Mouse (Mus musculus) midbrain, embryonic 13.5 days (tissue): ENCODE results near the gene Rreb1. TPM values are rescaled to one million over a fixed set of nuclear protein-coding genes. Genes with fewer than 3 reads are reported as not detected.

Source experiments
- ATAC-seq: fragments of 200-750 bp; cut with Nextera tagmentation; 2 replicates; pipeline ENCODE4 v1.8.0; 2017; ENCODE audit warnings: mild to moderate bottlenecking, moderate TSS enrichment, moderate library complexity
- H3K27ac ChIP-seq: fragments of 300-500 bp; sonication (generic); 2 replicates; pipeline ENCODE4 v1.5.1; 2015; ENCODE audit warnings: inconsistent platforms, mild to moderate bottlenecking, moderate library complexity
- H3K27me3 ChIP-seq: fragments of 300-500 bp; sonication (generic); 2 replicates; pipeline ENCODE4 v1.6.1; 2015; ENCODE audit warnings: mild to moderate bottlenecking, inconsistent platforms
- H3K36me3 ChIP-seq: fragments of 300-500 bp; sonication (generic); 2 replicates; pipeline ENCODE4 v1.6.1; 2015; ENCODE audit warnings: mild to moderate bottlenecking, inconsistent platforms
- H3K4me1 ChIP-seq: fragments of 300-500 bp; sonication (generic); replicated peaks from 2 replicates; pipeline ENCODE4 v1.6.1; 2015; ENCODE audit warnings: inconsistent platforms
- H3K4me2 ChIP-seq: fragments of 300-500 bp; sonication (generic); replicated peaks from 2 replicates; pipeline ENCODE4 v1.6.1; 2015; ENCODE audit warnings: moderate library complexity, mild to moderate bottlenecking, inconsistent platforms
- H3K4me3 ChIP-seq: fragments of 300-500 bp; sonication (generic); replicated peaks from 2 replicates; pipeline ENCODE4 v1.5.1; 2015; ENCODE audit warnings: mild to moderate bottlenecking, inconsistent platforms
- H3K9ac ChIP-seq: fragments of 300-500 bp; sonication (generic); replicated peaks from 2 replicates; pipeline ENCODE4 v1.6.1; 2015; ENCODE audit warnings: mild to moderate bottlenecking, inconsistent platforms
- H3K9me3 ChIP-seq: fragments of 300-500 bp; sonication (generic); 2 replicates; pipeline ENCODE4 v1.6.1; 2016; ENCODE audit warnings: mild to moderate bottlenecking, inconsistent platforms
- WGBS: fragments of 180-500 bp; shearing (Covaris S2); methylation state at CpG from one replicate; pipeline ENCODE4 v1.1.7; 2015; 5-methylcytosine and 5-hydroxymethylcytosine counted together
- polyA plus RNA-seq: library from polyadenylated mRNA; unstranded; fragments of >200 nt; fragmentation: Nextera tagmentation; extraction: Ambion mirVana; gene quantifications from 2 replicates; pipeline ENCODE4 v1.2.1, GENCODE M21; 2015

The Rreb1 gene
- polyA plus RNA-seq, 1 experiment from 2014 or later, result 2.7 TPM

GRCm38 (mm10) chr13:37783676-37784075 lies 5.5 kb downstream of the Rreb1 start:
- Histone ChIP-seq H3K36me3 (no peaks in the 10 kb centered on the region), H3K9ac (no peak overlapping the region), H3K9me3 (no peaks in the 10 kb centered on the region), H3K4me2 (no peak overlapping the region), H3K4me3 (no peak overlapping the region), H3K27ac (no peak overlapping the region), H3K27me3 (peaks cover 21% of the 10 kb centered on the region), H3K4me1 (peaks cover 8% of the 10 kb centered on the region)
- 93% methylated on average over 6 of the region's 6 CpGs for WGBS
- ATAC-seq, result no peak

- no peak overlapping the region for H3K4me2 ChIP-seq
- no peaks in the 10 kb centered on the region for H3K9me3 ChIP-seq
- H3K9ac ChIP-seq, result no peak overlapping the region
- H3K27ac ChIP-seq, result no peak overlapping the region
- WGBS, result 87% methylated on average over 7 of the region's 7 CpGs
- no peak for ATAC-seq
- H3K27me3 ChIP-seq, result peaks cover 15% of the 10 kb centered on the region
- H3K4me3 ChIP-seq, result no peak overlapping the region
- H3K4me1 ChIP-seq, result peaks cover 3% of the 10 kb centered on the region
- no peaks in the 10 kb centered on the region for H3K36me3 ChIP-seq
Measured at GRCm38 (mm10) chr13:37784226-37784625, 6.0 kb downstream of the Rreb1 start.

GRCm38 (mm10) chr13:37792739-37793336 lies 14.6 kb downstream of the Rreb1 start:
- Histone ChIP-seq H3K9me3 (no peaks in the 10 kb centered on the region), H3K9ac (no peak overlapping the region), H3K4me1 (no peaks in the 10 kb centered on the region), H3K36me3 (no peaks in the 10 kb centered on the region), H3K27me3 (no peaks in the 10 kb centered on the region), H3K4me2 (no peak overlapping the region), H3K4me3 (no peak overlapping the region), H3K27ac (no peak overlapping the region)
- WGBS, result 91% methylated on average over 11 of the region's 11 CpGs
- no peak for ATAC-seq

GRCm38 (mm10) chr13:37798811-37799210 lies 20.6 kb downstream of the Rreb1 start:
- no peak overlapping the region for H3K4me3 ChIP-seq
- no peak overlapping the region for H3K9ac ChIP-seq
- WGBS, result 95% methylated on average over 8 of the region's 8 CpGs
- H3K27me3 ChIP-seq, result no peaks in the 10 kb centered on the region
- H3K4me2 ChIP-seq, result no peak overlapping the region
- no peak for ATAC-seq
- H3K27ac ChIP-seq, result no peak overlapping the region
- H3K36me3 ChIP-seq, result no peaks in the 10 kb centered on the region
- H3K4me1 ChIP-seq, result peaks cover 12% of the 10 kb centered on the region
- no peaks in the 10 kb centered on the region for H3K9me3 ChIP-seq

- Histone ChIP-seq H3K4me3 (no peak overlapping the region), H3K27me3 (no peaks in the 10 kb centered on the region), H3K9ac (no peak overlapping the region), H3K27ac (no peak overlapping the region), H3K9me3 (no peaks in the 10 kb centered on the region), H3K36me3 (no peaks in the 10 kb centered on the region), H3K4me2 (no peak overlapping the region), H3K4me1 (peaks cover 12% of the 10 kb centered on the region)
- 88% methylated on average over 9 of the region's 9 CpGs for WGBS
- ATAC-seq, result no peak
Measured at GRCm38 (mm10) chr13:37799413-37799812, 21.2 kb downstream of the Rreb1 start.

- Histone ChIP-seq H3K36me3 (no peaks in the 10 kb centered on the region), H3K4me3 (no peak overlapping the region), H3K4me2 (no peak overlapping the region), H3K9me3 (no peaks in the 10 kb centered on the region), H3K4me1 (peaks cover 12% of the 10 kb centered on the region), H3K27me3 (no peaks in the 10 kb centered on the region), H3K9ac (no peak overlapping the region), H3K27ac (no peak overlapping the region)
- WGBS, result 52% methylated on average over 11 of the region's 11 CpGs
- ATAC-seq, result no peak
Measured at GRCm38 (mm10) chr13:37801101-37802075, 23.2 kb downstream of the Rreb1 start.

GRCm38 (mm10) chr13:37802246-37803003 lies 24.2 kb downstream of the Rreb1 start:
- 7% methylated on average over 6 of the region's 6 CpGs for WGBS
- Histone ChIP-seq H3K4me1 (peaks cover 12% of the 10 kb centered on the region), H3K27me3 (no peaks in the 10 kb centered on the region), H3K9me3 (no peaks in the 10 kb centered on the region), H3K4me2 (no peak overlapping the region), H3K9ac (no peak overlapping the region), H3K36me3 (no peaks in the 10 kb centered on the region), H3K27ac (no peak overlapping the region), H3K4me3 (no peak overlapping the region)
- ATAC-seq, result peak; percentile 71

- no peaks in the 10 kb centered on the region for H3K27me3 ChIP-seq
- WGBS, result 88% methylated on average over 5 of the region's 5 CpGs
- H3K4me1 ChIP-seq, result peaks cover 12% of the 10 kb centered on the region
- no peak overlapping the region for H3K4me3 ChIP-seq
- no peaks in the 10 kb centered on the region for H3K9me3 ChIP-seq
- no peak for ATAC-seq
- no peak overlapping the region for H3K27ac ChIP-seq
- H3K4me2 ChIP-seq, result no peak overlapping the region
- H3K9ac ChIP-seq, result no peak overlapping the region
- H3K36me3 ChIP-seq, result no peaks in the 10 kb centered on the region
Measured at GRCm38 (mm10) chr13:37803244-37803643, 25.0 kb downstream of the Rreb1 start.

- ATAC-seq, result no peak
- no peak overlapping the region for H3K4me3 ChIP-seq
- H3K27ac ChIP-seq, result no peak overlapping the region
- no peaks in the 10 kb centered on the region for H3K9me3 ChIP-seq
- H3K4me2 ChIP-seq, result no peak overlapping the region
- WGBS, result 91% methylated on average over 5 of the region's 5 CpGs
- H3K36me3 ChIP-seq, result no peaks in the 10 kb centered on the region
- peaks cover 12% of the 10 kb centered on the region for H3K4me1 ChIP-seq
- no peaks in the 10 kb centered on the region for H3K27me3 ChIP-seq
- H3K9ac ChIP-seq, result no peak overlapping the region
Measured at GRCm38 (mm10) chr13:37804023-37804422, 25.8 kb downstream of the Rreb1 start.

GRCm38 (mm10) chr13:37815001-37815400 lies 36.8 kb downstream of the Rreb1 start:
- no peaks in the 10 kb centered on the region for H3K9me3 ChIP-seq
- no peak overlapping the region for H3K4me3 ChIP-seq
- H3K4me2 ChIP-seq, result no peak overlapping the region
- 76% methylated on average over 9 of the region's 9 CpGs for WGBS
- no peaks in the 10 kb centered on the region for H3K27me3 ChIP-seq
- no peaks in the 10 kb centered on the region for H3K4me1 ChIP-seq
- H3K36me3 ChIP-seq, result no peaks in the 10 kb centered on the region
- no peak overlapping the region for H3K27ac ChIP-seq
- H3K9ac ChIP-seq, result no peak overlapping the region
- ATAC-seq, result no peak

GRCm38 (mm10) chr13:37816736-37817135 lies 38.5 kb downstream of the Rreb1 start:
- Histone ChIP-seq H3K36me3 (no peaks in the 10 kb centered on the region), H3K9me3 (no peaks in the 10 kb centered on the region), H3K4me2 (no peak overlapping the region), H3K4me1 (no peaks in the 10 kb centered on the region), H3K27me3 (no peaks in the 10 kb centered on the region), H3K27ac (no peak overlapping the region), H3K9ac (no peak overlapping the region), H3K4me3 (no peak overlapping the region)
- 86% methylated on average over 5 of the region's 5 CpGs for WGBS
- no peak for ATAC-seq

- no peak for ATAC-seq
- Histone ChIP-seq H3K9ac (no peak overlapping the region), H3K36me3 (no peaks in the 10 kb centered on the region), H3K9me3 (no peaks in the 10 kb centered on the region), H3K4me3 (no peak overlapping the region), H3K4me1 (peaks cover 15% of the 10 kb centered on the region), H3K4me2 (no peak overlapping the region), H3K27me3 (peaks cover 29% of the 10 kb centered on the region), H3K27ac (no peak overlapping the region)
- 52% methylated on average over 4 of the region's 4 CpGs for WGBS
Measured at GRCm38 (mm10) chr13:37821413-37821812, 43.2 kb downstream of the Rreb1 start.
